Mouse (Mus musculus) embryonic stem cell, embryonic (primary cell): Measurements from ENCODE around the gene Rassf6.

Source experiments
- CTCF ChIA-PET, 4 experiments: fragments of 300-600 bp in 2 of 4; fragments of 350-600 bp in 2 of 4; sonication (Branson Sonifier 250); formaldehyde crosslinking; loops; one replicate each; lab custom pipeline; 2022; ENCODE audit warnings: inconsistent platforms in 2 of 4; lab: Charles Lee
- POLR2A ChIA-PET, 4 experiments: fragments of 300-600 bp in 2 of 4; fragments of 350-600 bp in 2 of 4; sonication (Branson Sonifier 250); formaldehyde crosslinking; loops; one replicate each; lab custom pipeline; 2022; ENCODE audit warnings: antibody characterized with exemption in 4 of 4, inconsistent platforms in 1 of 4; lab: Charles Lee

Rassf6 gene

GRCm38 (mm10) chr5:90640286-90641217 lies at the start of gene Rassf6:
TSS of gene Rassf6 (minus strand) at chr5:90640657.
- ChIA-PET POLR2A (interaction anchor here in 2 of 4 experiments (0.6 to 0.7 kb wide), 2 partner anchors 260 to 1274 kb away, joined by 3 read pairs; no protein-coding TSS in a partner anchor), CTCF (interaction anchor here (0.5 to 1.5 kb wide), 6 partner anchors 9 to 1599 kb away, joined by 3 to 5 read pairs (median 3); no protein-coding TSS in a partner anchor)

- POLR2A ChIA-PET, result no interaction called here
These were observed 49.1 kb upstream of the Rassf6 start for GRCm38 (mm10) chr5:90689426-90690128.

GRCm38 (mm10) chr5:90687913-90688312 lies 47.5 kb upstream of the Rassf6 start:
- POLR2A ChIA-PET, result interaction anchor here in 1 of 4 experiments (0.7 kb wide), 1 partner anchor 18 kb away, joined by 3 read pairs; no protein-coding TSS in a partner anchor
- CTCF ChIA-PET, result no interaction called here

More at GRCm38 (mm10) chr5:90689426-90690128, 49.1 kb upstream of the Rassf6 start:
- CTCF ChIA-PET, result no interaction called here

- ChIA-PET POLR2A (no interaction called here), CTCF (no interaction called here)
These were observed 44.5 kb upstream of the Rassf6 start for GRCm38 (mm10) chr5:90684994-90685393.

GRCm38 (mm10) chr5:90681842-90682241 lies 41.4 kb upstream of the Rassf6 start:
- CTCF ChIA-PET, result no interaction called here
- POLR2A ChIA-PET, result no interaction called here

GRCm38 (mm10) chr5:90677560-90677959 lies 37.1 kb upstream of the Rassf6 start:
- ChIA-PET CTCF (no interaction called here), POLR2A (no interaction called here)

GRCm38 (mm10) chr5:90661852-90662251 lies 21.4 kb upstream of the Rassf6 start:
- CTCF ChIA-PET, result interaction anchor here in 3 of 4 experiments (0.8 to 1.4 kb wide), 5 partner anchors 8 to 241 kb away, joined by 3 to 5 read pairs (median 3); no protein-coding TSS in a partner anchor
- POLR2A ChIA-PET, result no interaction called here

GRCm38 (mm10) chr5:90661436-90661835 lies 21.0 kb upstream of the Rassf6 start:
- CTCF ChIA-PET, result interaction anchor here (0.5 to 1.4 kb wide), 7 partner anchors 8 to 245 kb away, joined by 3 to 6 read pairs (median 3); no protein-coding TSS in a partner anchor
- POLR2A ChIA-PET, result no interaction called here

- CTCF ChIA-PET, result interaction anchor here in 3 of 4 experiments (0.6 to 0.8 kb wide), 3 partner anchors 126 to 385 kb away, joined by 3 to 8 read pairs (median 3); partner anchors contain the start of genes Cxcl2 (in 1 of the 3) and Cxcl3 (in 1 of the 3)
These were observed 20.0 kb upstream of the Rassf6 start for GRCm38 (mm10) chr5:90660411-90660810.

GRCm38 (mm10) chr5:90656681-90657080 lies 16.2 kb upstream of the Rassf6 start:
- CTCF ChIA-PET, result no interaction called here
- POLR2A ChIA-PET, result no interaction called here

More at GRCm38 (mm10) chr5:90660411-90660810, 20.0 kb upstream of the Rassf6 start:
- POLR2A ChIA-PET, result no interaction called here

- CTCF ChIA-PET, result no interaction called here
- POLR2A ChIA-PET, result no interaction called here
These were observed 15.4 kb upstream of the Rassf6 start for GRCm38 (mm10) chr5:90655891-90656290.

- POLR2A ChIA-PET, result no interaction called here
- CTCF ChIA-PET, result interaction anchor here in 1 of 4 experiments (0.6 kb wide), 1 partner anchor 8 kb away, joined by 3 read pairs; no protein-coding TSS in a partner anchor
These were observed 14.3 kb upstream of the Rassf6 start for GRCm38 (mm10) chr5:90654798-90655197.

GRCm38 (mm10) chr5:90652724-90653123 lies 12.3 kb upstream of the Rassf6 start:
- CTCF ChIA-PET, result interaction anchor here in 3 of 4 experiments (0.7 to 1.2 kb wide), 6 partner anchors 9 to 449 kb away, joined by 3 to 4 read pairs (median 3); no protein-coding TSS in a partner anchor
- POLR2A ChIA-PET, result no interaction called here

GRCm38 (mm10) chr5:90650466-90651150 lies 10.2 kb upstream of the Rassf6 start:
- ChIA-PET POLR2A (interaction anchor here in 1 of 4 experiments (0.5 to 0.6 kb wide), 2 partner anchors 107 to 140 kb away, joined by 3 to 4 read pairs; no protein-coding TSS in a partner anchor), CTCF (interaction anchor here in 2 of 4 experiments (0.6 to 0.9 kb wide), 3 partner anchors 49 to 521 kb away, joined by 3 read pairs; no protein-coding TSS in a partner anchor)

- CTCF ChIA-PET, result interaction anchor here in 1 of 4 experiments (0.6 kb wide), 1 partner anchor 8 kb away, joined by 3 read pairs; no protein-coding TSS in a partner anchor
These were observed 7.0 kb upstream of the Rassf6 start for GRCm38 (mm10) chr5:90647473-90647872.

GRCm38 (mm10) chr5:90646398-90646797 lies 5.9 kb upstream of the Rassf6 start:
- CTCF ChIA-PET, result no interaction called here
- POLR2A ChIA-PET, result interaction anchor here in 2 of 4 experiments (0.7 to 1.5 kb wide), 2 partner anchors 10 to 598 kb away, joined by 3 to 4 read pairs; no protein-coding TSS in a partner anchor

More at GRCm38 (mm10) chr5:90647473-90647872, 7.0 kb upstream of the Rassf6 start:
- POLR2A ChIA-PET, result interaction anchor here in 1 of 4 experiments (1.1 to 1.5 kb wide), 2 partner anchors 11 to 60 kb away, joined by 3 to 4 read pairs; no protein-coding TSS in a partner anchor

- POLR2A ChIA-PET, result no interaction called here
These were observed 5.1 kb upstream of the Rassf6 start for GRCm38 (mm10) chr5:90645579-90645978.

GRCm38 (mm10) chr5:90641218-90641610 lies 757 bp upstream of the Rassf6 start:
- POLR2A ChIA-PET, result no interaction called here
- CTCF ChIA-PET, result interaction anchor here in 2 of 4 experiments (0.5 kb wide), 2 partner anchors 9 to 54 kb away, joined by 5 read pairs; no protein-coding TSS in a partner anchor

More at GRCm38 (mm10) chr5:90645579-90645978, 5.1 kb upstream of the Rassf6 start:
- CTCF ChIA-PET, result interaction anchor here in 1 of 4 experiments (0.6 kb wide), 1 partner anchor 20 kb away, joined by 3 read pairs; no protein-coding TSS in a partner anchor
